Mouse (Mus musculus) liver, embryonic 14.5 days (tissue): ENCODE data around the gene Exoc1. TPM values are rescaled to one million over a fixed set of nuclear protein-coding genes. Genes with fewer than 3 reads are reported as not detected.

ENCODE experiments used
- ATAC-seq: fragments of 200-750 bp; cut with Nextera tagmentation; 2 replicates; pipeline ENCODE4 v1.8.0; 2017; ENCODE audit warnings: moderate number of reproducible peaks, mild to moderate bottlenecking, moderate library complexity; ENCODE audit not compliant: insufficient read depth
- DNase-seq, 3 experiments: peaks; one replicate each; pipeline ENCODE4 v3.0.0-alpha.2; 2012 to 2013; ENCODE audit warnings: low read depth in 3 of 3, low spot score in 3 of 3
- H3K27ac ChIP-seq: fragments of 300-500 bp; sonication (generic); 2 replicates; pipeline ENCODE4 v1.5.1; 2014; ENCODE audit warnings: moderate library complexity, mild to moderate bottlenecking, control low read depth, inconsistent platforms
- H3K27me3 ChIP-seq: fragments of 300-500 bp; sonication (generic); 2 replicates; pipeline ENCODE4 v1.6.1; 2014; ENCODE audit warnings: mild to moderate bottlenecking, low read length, moderate library complexity; ENCODE audit not compliant: control insufficient read depth, insufficient read depth
- H3K36me3 ChIP-seq: fragments of 300-500 bp; sonication (generic); replicated peaks from 2 replicates; pipeline ENCODE4 v1.6.1; 2014; ENCODE audit warnings: low read depth; ENCODE audit not compliant: control insufficient read depth, insufficient read depth
- H3K4me1 ChIP-seq, 2 experiments: fragments of 200-500 bp in 1 of 2; fragments of 300-500 bp in 1 of 2; sonication (generic) in 1 of 2; replicated peaks; 2 replicates each; pipeline ENCODE4 v1.6.1; 2012 to 2014; ENCODE audit warnings: antibody characterized with exemption in 1 of 2, inconsistent platforms in 1 of 2, low read length in 1 of 2; ENCODE audit not compliant: control insufficient read depth in 2 of 2, insufficient read depth in 2 of 2
- H3K4me2 ChIP-seq: fragments of 300-500 bp; sonication (generic); 2 replicates; pipeline ENCODE4 v1.6.1; 2014; ENCODE audit warnings: low read depth, mild to moderate bottlenecking, control low read depth, moderate library complexity
- H3K4me3 ChIP-seq, 2 experiments: fragments of 200-500 bp in 1 of 2; fragments of 300-500 bp in 1 of 2; sonication (generic) in 1 of 2; 2 replicates each; pipeline ENCODE4 v1.5.1; 2012 to 2014; ENCODE audit warnings: low read depth in 2 of 2, low read length in 2 of 2, mild to moderate bottlenecking in 2 of 2, control low read depth in 1 of 2, inconsistent platforms in 1 of 2, moderate library complexity in 1 of 2; ENCODE audit not compliant: insufficient read depth in 1 of 2
- H3K9ac ChIP-seq: fragments of 300-500 bp; sonication (generic); replicated peaks from 2 replicates; pipeline ENCODE4 v1.6.1; 2014; ENCODE audit warnings: mild to moderate bottlenecking, control low read depth, moderate library complexity
- H3K9me3 ChIP-seq: fragments of 300-500 bp; sonication (generic); 2 replicates; pipeline ENCODE4 v1.6.1; 2016; ENCODE audit warnings: low read length, mixed read lengths; ENCODE audit not compliant: control insufficient read depth
- CTCF ChIP-seq: IDR thresholded peaks from 2 replicates; pipeline ENCODE4 v1.5.1; 2016; ENCODE audit warnings: antibody characterized with exemption, low read depth, control low read depth
- EP300 ChIP-seq: IDR thresholded peaks from 2 replicates; pipeline ENCODE4 v1.6.1; 2016; ENCODE audit warnings: antibody characterized with exemption, low read depth
- WGBS: fragments of 180-500 bp; shearing (Covaris S2); extraction: QIAGEN DNeasy Blood & Tissue Kit; methylation state at CpG from one replicate; pipeline ENCODE4 v1.1.7; 2014; ENCODE audit not compliant: insufficient replicate concordance; 5-methylcytosine and 5-hydroxymethylcytosine counted together
- polyA plus RNA-seq, 2 experiments: library from polyadenylated mRNA; depleted of rRNA in 1 of 2; stranded (reverse) in 1 of 2; unstranded in 1 of 2; fragments of >200 nt; fragmentation: Nextera tagmentation in 1 of 2; extraction: Ambion mirVana in 1 of 2; gene quantifications; 2 replicates each; pipeline versions ENCODE4 v1.2.1 to v1.2.3; 2012 to 2014

Gene Exoc1
- polyA plus RNA-seq, 2 experiments: 8.1 to 15.7 TPM

- Histone ChIP-seq H3K4me1 (peaks cover 2% of the 10 kb centered on the region in 2 experiments; a peak in 3 of 4 replicates), H3K9me3 (no peaks in the 10 kb centered on the region), H3K4me2 (peak overlapping the region; percentile 81), H3K27ac (no peak overlapping the region), H3K9ac (peak overlapping the region; percentile 47), H3K4me3 (peak overlapping the region in 1 of 2 experiments; percentile 62; a peak in 2 of 4 replicates), H3K36me3 (peaks cover 23% of the 10 kb centered on the region), H3K27me3 (no peaks in the 10 kb centered on the region)
- ATAC-seq: no peak
- 74% methylated on average over 2 of the region's 2 CpGs for WGBS
- TF ChIP-seq EP300 (no peak), CTCF (no peak)
- DNase-seq: no peak
Observed at GRCm38 (mm10) chr5:76590009-76590408, 60.9 kb downstream of the Exoc1 start.

- WGBS: 73% methylated on average over 9 of the region's 9 CpGs
- Histone ChIP-seq H3K9me3 (no peaks in the 10 kb centered on the region), H3K36me3 (peaks cover 40% of the 10 kb centered on the region), H3K4me2 (no peak overlapping the region), H3K27me3 (no peaks in the 10 kb centered on the region), H3K4me1 (peaks cover 2% of the 10 kb centered on the region in 2 experiments; a peak in 3 of 4 replicates), H3K27ac (no peak overlapping the region), H3K9ac (no peak overlapping the region), H3K4me3 (no peak overlapping the region)
- TF ChIP-seq EP300: no peak
- no peak for TF ChIP-seq CTCF
- DNase-seq (no peak), ATAC-seq (no peak)
Observed at GRCm38 (mm10) chr5:76591885-76592284, 62.8 kb downstream of the Exoc1 start.

GRCm38 (mm10) chr5:76609702-76610370, 80.7 kb downstream of the Exoc1 start:
- no peak overlapping the region for H3K4me2 ChIP-seq
- WGBS: 87% methylated on average over 8 of the region's 8 CpGs
- DNase-seq (no peak), ATAC-seq (no peak)
- H3K9ac ChIP-seq: no peak overlapping the region
- H3K9me3 ChIP-seq: no peaks in the 10 kb centered on the region
- no peak overlapping the region for H3K27ac ChIP-seq
- TF ChIP-seq EP300 (no peak), CTCF (no peak)
- no peak overlapping the region for H3K4me3 ChIP-seq
- peaks cover 38% of the 10 kb centered on the region for H3K36me3 ChIP-seq
- H3K27me3 ChIP-seq: no peaks in the 10 kb centered on the region
- H3K4me1 ChIP-seq: no peaks in the 10 kb centered on the region

- H3K9ac ChIP-seq: no peak overlapping the region
- WGBS: 78% methylated on average over 6 of the region's 6 CpGs
- peaks cover 38% of the 10 kb centered on the region for H3K36me3 ChIP-seq
- H3K4me3 ChIP-seq: no peak overlapping the region
- DNase-seq (no peak), ATAC-seq (no peak)
- no peaks in the 10 kb centered on the region for H3K4me1 ChIP-seq
- H3K4me2 ChIP-seq: no peak overlapping the region
- H3K27ac ChIP-seq: no peak overlapping the region
- H3K9me3 ChIP-seq: no peaks in the 10 kb centered on the region
- TF ChIP-seq EP300 (no peak), CTCF (no peak)
- H3K27me3 ChIP-seq: no peaks in the 10 kb centered on the region
Observed at GRCm38 (mm10) chr5:76612867-76613499, 83.9 kb downstream of the Exoc1 start.

- WGBS: 82% methylated on average over 8 of the region's 8 CpGs
- Histone ChIP-seq H3K27ac (no peak overlapping the region), H3K27me3 (no peaks in the 10 kb centered on the region), H3K4me3 (no peak overlapping the region), H3K36me3 (peaks cover 29% of the 10 kb centered on the region), H3K9me3 (no peaks in the 10 kb centered on the region), H3K9ac (no peak overlapping the region), H3K4me2 (no peak overlapping the region), H3K4me1 (no peaks in the 10 kb centered on the region)
- ATAC-seq: no peak
- no peak for TF ChIP-seq CTCF
- no peak for TF ChIP-seq EP300
- DNase-seq: no peak
Observed at GRCm38 (mm10) chr5:76615276-76615675, 86.2 kb downstream of the Exoc1 start.
